10 mouse cellular contexts compared by ENCODE assay signal in genomic region chr5:109553160-109553930, GRCm38 (mm10). TPM values are rescaled to one million over a fixed set of nuclear protein-coding genes. Genes with fewer than 3 reads are reported as not detected.
DNase-seq lines count a peak whose midpoint lies in the region; ATAC-seq and TF ChIP-seq lines count a peak whose summit lies in the region.
"Had no signal": no experiment of that assay in that cellular context is flagged by ENCODE, and none has a peak within 500 bp of the region (broad histone marks: within the 10 kb centered on the region; RNA-seq: fewer than 3 reads in every experiment).

No protein-coding gene starts in this region.

- peak overlapping the region; percentile 89 for H3K27ac ChIP-seq in ES-Bruce4 (ENCODE audit: insufficient read depth, low read length)
- no peak overlapping the region for H3K27ac ChIP-seq in hindbrain, embryonic 16.5 days (ENCODE audit: low read depth, low read length)
- H3K27ac ChIP-seq: limb, embryonic 12.5 days; neural tube, embryonic 13.5 days had no signal

- no peaks in the 10 kb centered on the region for H3K27me3 ChIP-seq in ES-Bruce4 (ENCODE audit: control insufficient read depth, insufficient read depth, low read length, poor library complexity, severe bottlenecking)
- no peaks in the 10 kb centered on the region for H3K27me3 ChIP-seq in hindbrain, embryonic 16.5 days (replicated peaks; ENCODE audit: control insufficient read depth, insufficient read depth, low read length)
- H3K27me3 ChIP-seq: limb, embryonic 12.5 days; neural tube, embryonic 13.5 days had no signal

- ATAC-seq in megakaryocyte, adult 5-6 weeks (ENCODE audit: poor library complexity, severe bottlenecking) = 0 out of 2 replicates have a peak, but pooled peaks have one; percentile 1
- ATAC-seq in hindbrain, embryonic 16.5 days = no peak

- peak; percentile 38 for TF ChIP-seq POLR2A in ES-Bruce4 (IDR thresholded peaks at IDR 0.05; ENCODE audit: insufficient read depth, low read length)

- peak; percentile 9 for DNase-seq in adrenal gland, adult 8-10 months
- DNase-seq in adrenal gland, postnatal 36 days = no peak
- DNase-seq in left cerebral cortex, postnatal 4 days = peak; percentile 3
- no peak for DNase-seq in left cerebral cortex, postnatal 36 days (ENCODE audit: low spot score in 2 of 2)
- DNase-seq in spleen, postnatal 14 days (ENCODE audit: low spot score in 2 of 2) = no peak

- WGBS in hindbrain, embryonic 16.5 days = 63% methylated on average over 18 of the region's 18 CpGs

- TF ChIP-seq EP300 in ES-Bruce4 (IDR thresholded peaks at IDR 0.05; ENCODE audit: insufficient read depth, low read depth, low read length) = no peak

- intact Hi-C loops in left cerebral cortex, postnatal 4 days (cut with DNase I) = no loop called here
- intact Hi-C loops in left cerebral cortex, postnatal 36 days (cut with DNase I) = loop anchor here (10.0 kb wide), 1 partner anchor 311 kb away; no protein-coding TSS in a partner anchor

- H3K4me3 ChIP-seq in ES-Bruce4 (ENCODE audit: low read depth, low read length) = peak overlapping the region; percentile 81
- H3K4me3 ChIP-seq in hindbrain, embryonic 16.5 days (ENCODE audit: low read length) = no peak overlapping the region
- H3K4me3 ChIP-seq: limb, embryonic 12.5 days; neural tube, embryonic 13.5 days had no signal

- no peaks in the 10 kb centered on the region for H3K36me3 ChIP-seq in ES-Bruce4 (ENCODE audit: control insufficient read depth, insufficient read depth, low read length, poor library complexity, severe bottlenecking)
- H3K36me3 ChIP-seq in hindbrain, embryonic 16.5 days (ENCODE audit: control insufficient read depth, insufficient read depth, low read length) = peaks cover 20% of the 10 kb centered on the region; the same call in 1 of the 2 replicates

- H3K9ac ChIP-seq in ES-Bruce4 (ENCODE audit: low read depth, poor library complexity, severe bottlenecking) = peak overlapping the region; percentile 44
- no peak overlapping the region for H3K9ac ChIP-seq in hindbrain, embryonic 16.5 days (ENCODE audit: low read depth, low read length)
- H3K9ac ChIP-seq: limb, embryonic 12.5 days; neural tube, embryonic 13.5 days had no signal

- no peak overlapping the region for H3K4me2 ChIP-seq in hindbrain, embryonic 16.5 days (ENCODE audit: low read length)
- H3K4me2 ChIP-seq: limb, embryonic 12.5 days; neural tube, embryonic 13.5 days had no signal

- no peaks in the 10 kb centered on the region for H3K9me3 ChIP-seq in ES-Bruce4 (replicated peaks; ENCODE audit: control insufficient read depth, insufficient read depth, low read length, poor library complexity, severe bottlenecking)
- peaks cover 57% of the 10 kb centered on the region for H3K9me3 ChIP-seq in hindbrain, embryonic 16.5 days (ENCODE audit: control insufficient read depth, low read length)

- no peak for TF ChIP-seq CTCF in ES-Bruce4 (IDR thresholded peaks at IDR 0.05; ENCODE audit: low read depth, low read length)

- H3K4me1 ChIP-seq in ES-Bruce4 (ENCODE audit: control insufficient read depth, insufficient read depth, low read length) = no peaks in the 10 kb centered on the region
- H3K4me1 ChIP-seq in hindbrain, embryonic 16.5 days (ENCODE audit: control insufficient read depth, insufficient read depth, low read depth, low read length) = no peaks in the 10 kb centered on the region; the same call in 1 of the 2 replicates
- H3K4me1 ChIP-seq: limb, embryonic 12.5 days; neural tube, embryonic 13.5 days had no signal

RNA-seq across cellular contexts. Expression of gene Crlf2, which starts 5.4 kb away (rescaled TPM):
- total RNA-seq in adrenal gland, adult 8-10 months (2022) = 10 to 100 TPM; 47.3 to 60.5 (median 55.6) TPM
- 10 to 100 TPM; 34.5 to 41.9 TPM for total RNA-seq in adrenal gland, postnatal 36 days (2021)
- total RNA-seq in left cerebral cortex, postnatal 4 days (2021) = 10 to 100 TPM; 41.6 to 47.1 TPM
- total RNA-seq in left cerebral cortex, postnatal 36 days (2021) = 10 to 100 TPM; 29.3 to 33.7 TPM
- polyA plus RNA-seq in ES-Bruce4 (2011; ENCODE audit: insufficient read depth, insufficient read length, low read depth, missing spikeins) = 9.4 and 15.6 TPM in 2 replicates
- total RNA-seq in megakaryocyte, adult 5-6 weeks (2015) = 25.0 and 32.9 TPM in 2 replicates
- 38.0 and 39.9 TPM in 2 replicates for total RNA-seq in megakaryocyte, adult 5-6 weeks (2017)
- polyA plus RNA-seq in hindbrain, embryonic 16.5 days (2015; fragmentation: Nextera tagmentation; extraction: Ambion mirVana) = 18.5 and 20.8 TPM in 2 replicates

Comparison
In these comparisons a context has a peak if more than half of its experiments do, and no peak if none do; other contexts are left out.
1. DNase-seq: peak in adrenal gland, adult 8-10 months (single experiment) and left cerebral cortex, postnatal 4 days (single experiment); none in adrenal gland, postnatal 36 days (0 of 2), left cerebral cortex, postnatal 36 days (0 of 2) and spleen, postnatal 14 days (0 of 2).